Mouse (Mus musculus) kidney, adult 8-10 months (tissue): ENCODE results near the gene Kif18a.

ENCODE experiments used
- DNase-seq, 2 experiments: peaks; one replicate each; pipeline ENCODE4 v3.0.0; 2022

Gene Kif18a

GRCm38 (mm10) chr2:109280600-109281340 lies at the start of gene Kif18a, which contains the start of gene Mettl15:
Gene Kif18a (plus strand): TSS chr2:109280738.
Gene Mettl15 (minus strand): TSS chr2:109280748.
- peak; percentile 96 for DNase-seq

GRCm38 (mm10) chr2:109233876-109234275 lies 46.7 kb upstream of the Kif18a start:
- DNase-seq = no peak

GRCm38 (mm10) chr2:109235741-109236140 lies 44.8 kb upstream of the Kif18a start:
- DNase-seq = no peak

GRCm38 (mm10) chr2:109241947-109242346 lies 38.6 kb upstream of the Kif18a start:
- no peak for DNase-seq

GRCm38 (mm10) chr2:109262779-109263178 lies 17.8 kb upstream of the Kif18a start:
- no peak for DNase-seq

- no peak for DNase-seq
Observed at GRCm38 (mm10) chr2:109273098-109273497, 7.4 kb upstream of the Kif18a start.

GRCm38 (mm10) chr2:109277593-109277992 lies 2.9 kb upstream of the Kif18a start:
- DNase-seq = no peak

- peak; percentile 21 to 65 for DNase-seq
Observed at GRCm38 (mm10) chr2:109278036-109278435, 2.5 kb upstream of the Kif18a start.

- DNase-seq = no peak
Observed at GRCm38 (mm10) chr2:109280272-109280599, 302 bp upstream of the Kif18a start.

- DNase-seq = no peak
Observed at GRCm38 (mm10) chr2:109281341-109281690, 778 bp downstream of the Kif18a start.

- DNase-seq = no peak
Observed at GRCm38 (mm10) chr2:109284121-109284520, 3.6 kb downstream of the Kif18a start.

GRCm38 (mm10) chr2:109289327-109289726 lies 8.8 kb downstream of the Kif18a start:
- no peak for DNase-seq

GRCm38 (mm10) chr2:109296264-109296663 lies 15.7 kb downstream of the Kif18a start:
- DNase-seq = no peak

- no peak for DNase-seq
Observed at GRCm38 (mm10) chr2:109298160-109298559, 17.6 kb downstream of the Kif18a start.

GRCm38 (mm10) chr2:109302234-109302633 lies 21.7 kb downstream of the Kif18a start:
- DNase-seq = no peak

- no peak for DNase-seq
Observed at GRCm38 (mm10) chr2:109303638-109304037, 23.1 kb downstream of the Kif18a start.

- DNase-seq = no peak
Observed at GRCm38 (mm10) chr2:109311369-109311768, 30.8 kb downstream of the Kif18a start.

GRCm38 (mm10) chr2:109331807-109332206 lies 51.3 kb downstream of the Kif18a start:
- no peak for DNase-seq

- DNase-seq = no peak
Observed at GRCm38 (mm10) chr2:109334237-109334636, 53.7 kb downstream of the Kif18a start.

- DNase-seq = no peak
Observed at GRCm38 (mm10) chr2:109335765-109336164, 55.2 kb downstream of the Kif18a start.

GRCm38 (mm10) chr2:109345386-109345785 lies 64.8 kb downstream of the Kif18a start:
- no peak for DNase-seq

GRCm38 (mm10) chr2:109348742-109349141 lies 68.2 kb downstream of the Kif18a start:
- DNase-seq = no peak

- no peak for DNase-seq
Observed at GRCm38 (mm10) chr2:109358456-109359141, 78.1 kb downstream of the Kif18a start.

GRCm38 (mm10) chr2:109365962-109366361 lies 85.4 kb downstream of the Kif18a start:
- DNase-seq = no peak

- DNase-seq = no peak
Observed at GRCm38 (mm10) chr2:109374881-109375280, 94.3 kb downstream of the Kif18a start.
